Mouse (Mus musculus): ENCODE results near the gene Rbl1.

DNA sequence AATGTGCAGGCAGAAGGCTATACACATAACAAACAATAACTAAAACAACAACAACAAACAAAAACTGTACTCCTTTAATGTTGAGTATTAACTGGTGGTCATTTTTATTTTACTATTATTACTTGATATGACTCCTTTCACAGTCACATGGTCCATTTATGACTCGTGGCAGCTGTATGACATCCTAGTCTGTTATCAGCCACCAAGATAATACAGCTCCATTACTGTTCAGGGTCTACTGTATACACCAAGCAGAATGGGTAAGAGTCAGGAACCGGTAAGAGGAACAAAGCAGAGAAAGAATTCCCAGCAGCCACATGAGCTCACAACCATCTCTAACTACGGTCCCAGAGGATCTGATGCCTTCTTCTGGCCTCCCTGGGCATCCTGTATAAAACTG is 79.1 kb downstream of the Rbl1 start:
- TF ChIP-seq POLR2A (IDR thresholded peaks at IDR 0.05; ENCODE audit: control insufficient read depth, extremely low read depth, insufficient read depth, low read length, poor library complexity) (no peak), CTCF (IDR thresholded peaks at IDR 0.05; ENCODE audit: borderline replicate concordance, control insufficient read depth, extremely low read depth, insufficient read depth, low read length, poor library complexity) (no peak)

All from thymus, adult 2 months (tissue).